ENCODE assay signal across 7 mouse cellular contexts in the genomic region with DNA sequence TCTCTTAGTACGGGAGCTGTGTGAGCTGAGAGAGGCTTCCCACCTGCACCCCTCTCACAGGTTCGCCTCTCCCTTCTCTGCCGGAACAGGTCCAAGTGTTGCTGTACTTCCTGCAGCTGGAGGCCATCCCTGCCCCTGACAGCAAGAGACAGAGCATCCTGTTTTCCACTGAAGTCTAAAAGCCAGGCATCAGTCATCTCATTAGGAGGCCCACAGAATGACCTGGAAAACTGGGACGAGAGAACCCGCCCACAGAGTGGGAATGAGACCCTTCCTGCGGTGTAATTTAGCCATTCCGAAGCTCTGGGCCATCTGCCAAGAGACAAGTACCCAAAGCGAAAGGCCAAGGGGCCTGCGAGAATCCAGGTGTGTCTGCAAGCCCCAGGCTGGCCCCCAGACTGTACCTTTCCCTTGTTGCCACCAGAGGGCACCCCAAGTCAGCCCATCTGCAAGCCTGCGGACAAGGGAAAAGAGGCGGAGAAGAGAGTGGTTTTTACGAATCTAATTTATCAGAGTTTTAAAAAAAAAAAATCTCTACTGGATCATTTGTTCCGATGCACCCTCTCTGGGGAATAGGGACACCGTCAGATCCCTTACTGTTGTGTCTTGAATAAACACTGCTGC. TPM values are rescaled to one million over a fixed set of nuclear protein-coding genes. Genes with fewer than 3 reads are reported as not detected.
DNase-seq lines count a peak whose midpoint lies in the region; ATAC-seq lines count a peak whose summit lies in the region.

No protein-coding gene starts in this region.

- 63% methylated on average over 14 of the region's 14 CpGs for WGBS in midbrain, embryonic 11.5 days

- no peak overlapping the region for H3K4me2 ChIP-seq in midbrain, embryonic 11.5 days

- H3K9ac ChIP-seq in midbrain, embryonic 11.5 days (ENCODE audit: low read length): no peak overlapping the region

- H3K4me3 ChIP-seq in midbrain, embryonic 11.5 days (ENCODE audit: low read depth, low read length): no peak overlapping the region

- no peaks in the 10 kb centered on the region for H3K9me3 ChIP-seq in midbrain, embryonic 11.5 days (ENCODE audit: control insufficient read depth, low read length)

- peaks cover 12% of the 10 kb centered on the region for H3K36me3 ChIP-seq in midbrain, embryonic 11.5 days (ENCODE audit: control insufficient read depth, insufficient read depth, low read length)

- intact Hi-C loops in left cerebral cortex, postnatal 14 days (cut with DNase I): loop anchor here (5.0 kb wide), 3 partner anchors 70 to 305 kb away; no protein-coding TSS in a partner anchor

- no peaks in the 10 kb centered on the region for H3K27me3 ChIP-seq in midbrain, embryonic 11.5 days (ENCODE audit: control insufficient read depth, insufficient read depth, low read length)

- ATAC-seq in midbrain, embryonic 11.5 days (ENCODE audit: low FRiP score): peak; percentile 60; the same call in 1 of the 2 replicates

- DNase-seq in R1 (ENCODE audit: low read depth, low spot score): peak; percentile 76
- DNase-seq in cerebellum, adult 18-20 months: peak; percentile 77 to 87
- peak; percentile 61 for DNase-seq in forelimb bud, embryonic 11.5 days (ENCODE audit: low read depth, low spot score)
- DNase-seq in induced T-regulatory cell, adult 2 months (ENCODE audit: low read depth): peak; percentile 84
- DNase-seq in left cerebral cortex, postnatal 14 days (ENCODE audit: low spot score in 2 of 2): peak; percentile 77 to 83
- peak; percentile 90 for DNase-seq in midbrain, embryonic 11.5 days (ENCODE audit: low spot score, missing footprints)
- peak; percentile 59 for DNase-seq in skeletal muscle tissue, adult 2 months (ENCODE audit: low read depth, low spot score)

- no peaks in the 10 kb centered on the region for H3K4me1 ChIP-seq in midbrain, embryonic 11.5 days (ENCODE audit: control insufficient read depth, insufficient read depth, low read length)

- H3K27ac ChIP-seq in midbrain, embryonic 11.5 days (ENCODE audit: low read depth, low read length): no peak overlapping the region

RNA-seq across cellular contexts. Expression of a gene that starts 29.6 kb away (rescaled TPM):
- total RNA-seq in left cerebral cortex, postnatal 14 days (2021): 10 to 100 TPM; 38.8 to 40.2 TPM
- 22.8 and 23.2 TPM in 2 replicates for polyA plus RNA-seq in midbrain, embryonic 11.5 days (2014; fragmentation: Nextera tagmentation; extraction: Ambion mirVana)
